Comparison of ENCODE assay signal across 8 mouse cellular contexts in the genomic region with DNA sequence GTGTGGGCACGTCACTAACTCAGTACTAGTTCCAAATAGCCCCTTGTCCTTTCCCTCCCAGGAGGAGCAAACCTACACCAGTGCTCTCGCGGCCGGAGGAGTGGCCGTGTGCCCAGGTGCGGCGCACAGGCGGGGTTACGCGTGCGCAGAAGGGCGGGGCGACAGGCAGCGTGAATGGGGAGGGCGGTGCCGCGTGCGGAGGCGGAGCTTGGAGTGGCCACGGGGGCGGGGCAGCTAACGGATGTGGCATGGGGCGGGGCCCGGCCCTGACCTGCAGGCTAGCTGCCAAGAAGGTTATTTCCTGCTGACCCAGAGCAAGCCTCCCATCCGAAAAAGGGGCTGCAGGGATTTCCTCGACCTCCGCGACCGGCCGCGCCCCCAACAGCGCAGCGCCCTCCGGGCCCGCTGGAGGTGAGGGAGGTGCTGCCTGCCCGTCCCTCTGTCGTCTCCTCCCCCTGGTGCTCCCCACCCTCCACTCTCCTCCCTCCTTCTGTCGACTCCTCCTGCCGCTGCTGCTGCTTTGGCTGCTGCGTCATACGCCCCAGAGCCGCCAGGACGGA. TPM values are rescaled to one million over a fixed set of nuclear protein-coding genes. Genes with fewer than 3 reads are reported as not detected.
DNase-seq lines count a peak whose midpoint lies in the region; ATAC-seq and TF ChIP-seq lines count a peak whose summit lies in the region.

A gene (plus strand): TSS at position 214 of the 560 bp plus-strand sequence.

- peak; percentile 84 for ATAC-seq in embryonic facial prominence, embryonic 11.5 days (replicated peaks; ENCODE audit: insufficient number of reproducible peaks, low FRiP score, low TSS enrichment, low read depth)
- ATAC-seq in granulocyte monocyte progenitor cell, adult 5-6 weeks (replicated peaks; ENCODE audit: poor library complexity, severe bottlenecking): peak; percentile 93
- peak; percentile 87 for ATAC-seq in intestine, postnatal 0 days

- intact Hi-C loops in left cerebral cortex, postnatal 36 days (cut with DNase I): loop anchor here (10.0 kb wide), 1 partner anchor 192 kb away; no protein-coding TSS in a partner anchor

- DNase-seq in adrenal gland, postnatal 25 days: peak; percentile 100
- peak; percentile 94 for DNase-seq in embryonic facial prominence, embryonic 11.5 days (ENCODE audit: low spot score)
- DNase-seq in left cerebral cortex, postnatal 36 days (ENCODE audit: low spot score in 2 of 2): peak; percentile 95 to 96
- DNase-seq in midbrain, embryonic 10.5 days (ENCODE audit: low spot score): peak; percentile 92
- DNase-seq in right cerebral cortex, postnatal 36 days (ENCODE audit: low spot score in 2 of 2): peak; percentile 93 to 94
- DNase-seq in urinary bladder, postnatal 4 days (ENCODE audit: low spot score in 2 of 2): peak; percentile 94 to 98

- peaks cover 4% of the 10 kb centered on the region; the same call in 1 of the 2 replicates for H3K36me3 ChIP-seq in embryonic facial prominence, embryonic 11.5 days (replicated peaks; ENCODE audit: control insufficient read depth, insufficient read depth, low read depth, low read length)
- peaks cover 37% of the 10 kb centered on the region for H3K36me3 ChIP-seq in intestine, postnatal 0 days (ENCODE audit: control insufficient read depth, insufficient read depth)
- H3K36me3 ChIP-seq in midbrain, embryonic 10.5 days: peaks cover 78% of the 10 kb centered on the region

- no peaks in the 10 kb centered on the region for H3K9me3 ChIP-seq in embryonic facial prominence, embryonic 11.5 days (replicated peaks; ENCODE audit: control insufficient read depth, low read length)
- H3K9me3 ChIP-seq in intestine, postnatal 0 days (ENCODE audit: control insufficient read depth): no peaks in the 10 kb centered on the region
- no peaks in the 10 kb centered on the region for H3K9me3 ChIP-seq in midbrain, embryonic 10.5 days (replicated peaks)

- TF ChIP-seq CTCF in intestine, postnatal 0 days (IDR thresholded peaks at IDR 0.05; ENCODE audit: low read depth): no peak

- H3K27me3 ChIP-seq in embryonic facial prominence, embryonic 11.5 days (ENCODE audit: control insufficient read depth, insufficient read depth, low read length): no peaks in the 10 kb centered on the region
- no peaks in the 10 kb centered on the region for H3K27me3 ChIP-seq in intestine, postnatal 0 days (replicated peaks; ENCODE audit: control insufficient read depth, insufficient read depth, low read length)
- no peaks in the 10 kb centered on the region for H3K27me3 ChIP-seq in midbrain, embryonic 10.5 days (ENCODE audit: low read depth, poor library complexity, severe bottlenecking)

- peak within 1 kb of the TSS; percentile 65 for H3K9ac ChIP-seq in embryonic facial prominence, embryonic 11.5 days (replicated peaks; ENCODE audit: low read length)
- peak within 1 kb of the TSS; percentile 76 for H3K9ac ChIP-seq in intestine, postnatal 0 days (ENCODE audit: low read depth, low read length)

- peak within 1 kb of the TSS; percentile 85 for H3K4me2 ChIP-seq in embryonic facial prominence, embryonic 11.5 days (ENCODE audit: low read depth, low read length)
- H3K4me2 ChIP-seq in intestine, postnatal 0 days (replicated peaks; ENCODE audit: low read depth): peak within 1 kb of the TSS; percentile 98

- peaks cover under 1% of the 10 kb centered on the region; the same call in 1 of the 2 replicates for H3K4me1 ChIP-seq in embryonic facial prominence, embryonic 11.5 days (ENCODE audit: control insufficient read depth, insufficient read depth, low read length)
- H3K4me1 ChIP-seq in intestine, postnatal 0 days (replicated peaks; ENCODE audit: control insufficient read depth, insufficient read depth, low read length): 0 out of 2 replicates have a peak, but pooled peaks cover 6% of the 10 kb centered on the region
- H3K4me1 ChIP-seq in midbrain, embryonic 10.5 days: peaks cover 43% of the 10 kb centered on the region

- peak within 1 kb of the TSS; percentile 51 for H3K4me3 ChIP-seq in embryonic facial prominence, embryonic 11.5 days (ENCODE audit: low read depth, low read length)
- H3K4me3 ChIP-seq in intestine, postnatal 0 days (ENCODE audit: low read depth, low read length): peak within 1 kb of the TSS; percentile 82
- H3K4me3 ChIP-seq in midbrain, embryonic 10.5 days: peak within 1 kb of the TSS; percentile 61

- peak within 1 kb of the TSS; percentile 43 for H3K27ac ChIP-seq in embryonic facial prominence, embryonic 11.5 days (replicated peaks; ENCODE audit: low read depth, low read length)
- H3K27ac ChIP-seq in intestine, postnatal 0 days (ENCODE audit: low read depth, low read length): peak within 1 kb of the TSS; percentile 71
- peak within 1 kb of the TSS; percentile 84 for H3K27ac ChIP-seq in midbrain, embryonic 10.5 days (replicated peaks)

- WGBS in embryonic facial prominence, embryonic 11.5 days: under 1% methylated on average over 43 of the region's 43 CpGs
- under 1% methylated on average over 29 of the region's 43 CpGs for WGBS in intestine, postnatal 0 days
- WGBS in midbrain, embryonic 10.5 days: under 1% methylated on average over 43 of the region's 43 CpGs

RNA-seq across cellular contexts. Expression of the gene that starts here (rescaled TPM):
- total RNA-seq in adrenal gland, postnatal 25 days (2021): 29.8 and 44.1 TPM in 2 replicates
- 3.7 TPM in 2 replicates for polyA plus RNA-seq in embryonic facial prominence, embryonic 11.5 days (2014; fragmentation: Nextera tagmentation; extraction: Ambion mirVana)
- total RNA-seq in granulocyte monocyte progenitor cell, adult 5-6 weeks (2014; fragmentation: Nextera tagmentation): 3.4 and 9.3 TPM in 2 replicates
- total RNA-seq in granulocyte monocyte progenitor cell, adult 5-6 weeks (2017): 1.4 and 2.1 TPM in 2 replicates
- polyA plus RNA-seq in intestine, postnatal 0 days (2015; fragmentation: Nextera tagmentation; extraction: Ambion mirVana): 11.2 and 11.6 TPM in 2 replicates
- total RNA-seq in left cerebral cortex, postnatal 36 days (2021): 10 to 100 TPM; 28.9 to 30.8 TPM
- polyA plus RNA-seq in midbrain, embryonic 10.5 days (2016; fragmentation: Nextera tagmentation; extraction: Ambion mirVana): 3.1 and 4.7 TPM in 2 replicates

Comparison
In these comparisons a context has a peak if more than half of its experiments do, and no peak if none do; other contexts are left out.
1. Peak in every context shown above with its lines: DNase-seq, ATAC-seq, H3K4me3 ChIP-seq and H3K27ac ChIP-seq.